Mouse (Mus musculus) limb, embryonic 10.5 days (tissue): Measurements from ENCODE around the gene Slc25a28. TPM values are rescaled to one million over a fixed set of nuclear protein-coding genes. Genes with fewer than 3 reads are reported as not detected.
A peak's percentile ranks its signal among the peaks of the same experiment; 100 is the strongest.

Experiments
- DNase-seq: peaks from one replicate; pipeline ENCODE4 v3.0.0-alpha.2; 2017; ENCODE audit warnings: low spot score
- H3K27ac ChIP-seq: fragments of 300-500 bp; sonication (generic); 2 replicates; pipeline ENCODE4 v1.5.1; 2016; ENCODE audit warnings: mild to moderate bottlenecking
- H3K27me3 ChIP-seq: fragments of 300-500 bp; sonication (generic); 2 replicates; pipeline ENCODE4 v1.6.1; 2016; ENCODE audit warnings: low read depth, mild to moderate bottlenecking; ENCODE audit not compliant: poor library complexity, severe bottlenecking
- H3K36me3 ChIP-seq: fragments of 300-500 bp; sonication (generic); 2 replicates; pipeline ENCODE4 v1.6.1; 2016; ENCODE audit warnings: mild to moderate bottlenecking, moderate library complexity
- H3K4me1 ChIP-seq: fragments of 300-500 bp; sonication (generic); 2 replicates; pipeline ENCODE4 v1.6.1; 2016
- H3K4me3 ChIP-seq: fragments of 300-500 bp; sonication (generic); 2 replicates; pipeline ENCODE4 v1.5.1; 2016; ENCODE audit warnings: mild to moderate bottlenecking, moderate library complexity
- H3K9me3 ChIP-seq: fragments of 300-500 bp; sonication (generic); replicated peaks from 2 replicates; pipeline ENCODE4 v1.6.1; 2016; ENCODE audit warnings: mild to moderate bottlenecking
- WGBS: fragments of 180-500 bp; shearing (Covaris S2); methylation state at CpG from one replicate; pipeline ENCODE4 v1.1.7; 2016; 5-methylcytosine and 5-hydroxymethylcytosine counted together
- polyA plus RNA-seq: library from polyadenylated mRNA; unstranded; fragments of >200 nt; fragmentation: Nextera tagmentation; extraction: Ambion mirVana; gene quantifications from 2 replicates; pipeline ENCODE4 v1.2.1, GENCODE M21; 2016

The Slc25a28 gene
- polyA plus RNA-seq, 1 experiment from 2014 or later, result 12.7 TPM

DNA sequence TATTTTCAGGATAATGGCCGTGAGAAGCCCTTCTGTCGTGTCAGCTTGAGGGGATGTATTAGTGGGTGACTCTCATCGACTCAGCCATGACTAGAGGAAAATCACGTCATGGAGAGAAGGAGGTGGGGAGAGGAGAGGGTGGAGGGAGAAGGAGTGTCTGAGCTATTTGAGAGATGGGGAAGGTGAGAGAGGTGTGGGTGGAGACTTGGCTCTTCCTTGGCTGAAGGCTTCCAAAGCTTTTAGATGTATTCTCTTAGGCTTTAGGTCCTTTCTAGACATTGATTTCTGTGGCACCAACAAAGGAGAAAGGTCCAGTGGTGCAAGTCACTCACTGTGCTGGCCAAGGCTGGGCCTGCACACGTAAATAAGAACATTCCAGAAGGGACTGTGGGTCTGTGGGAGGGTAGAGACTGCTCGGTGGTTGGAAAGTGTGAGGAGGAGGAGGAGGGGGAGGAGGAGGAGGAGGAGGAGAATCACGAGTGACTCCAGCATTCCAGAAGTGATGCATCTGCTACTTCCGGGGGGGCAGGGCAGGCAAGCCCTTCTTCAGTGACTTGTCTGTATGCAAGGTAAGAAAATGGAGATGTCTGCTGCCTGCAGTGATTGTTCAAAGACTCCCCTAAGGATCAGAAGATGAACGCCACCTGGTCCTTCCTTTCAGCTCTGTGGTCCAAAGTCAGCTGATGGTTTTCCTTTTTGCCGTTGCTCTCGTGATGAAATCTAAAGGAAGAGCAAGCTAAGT, 24.5 kb upstream of the Slc25a28 start:
- Histone ChIP-seq H3K9me3 (no peaks in the 10 kb centered on the region), H3K27me3 (no peaks in the 10 kb centered on the region), H3K4me1 (0 out of 2 replicates have a peak, but pooled peaks cover 5% of the 10 kb centered on the region), H3K4me3 (no peak overlapping the region), H3K36me3 (peaks cover 53% of the 10 kb centered on the region), H3K27ac (no peak overlapping the region)
- no peak for DNase-seq
- 72% methylated on average over 11 of the region's 11 CpGs for WGBS

DNA sequence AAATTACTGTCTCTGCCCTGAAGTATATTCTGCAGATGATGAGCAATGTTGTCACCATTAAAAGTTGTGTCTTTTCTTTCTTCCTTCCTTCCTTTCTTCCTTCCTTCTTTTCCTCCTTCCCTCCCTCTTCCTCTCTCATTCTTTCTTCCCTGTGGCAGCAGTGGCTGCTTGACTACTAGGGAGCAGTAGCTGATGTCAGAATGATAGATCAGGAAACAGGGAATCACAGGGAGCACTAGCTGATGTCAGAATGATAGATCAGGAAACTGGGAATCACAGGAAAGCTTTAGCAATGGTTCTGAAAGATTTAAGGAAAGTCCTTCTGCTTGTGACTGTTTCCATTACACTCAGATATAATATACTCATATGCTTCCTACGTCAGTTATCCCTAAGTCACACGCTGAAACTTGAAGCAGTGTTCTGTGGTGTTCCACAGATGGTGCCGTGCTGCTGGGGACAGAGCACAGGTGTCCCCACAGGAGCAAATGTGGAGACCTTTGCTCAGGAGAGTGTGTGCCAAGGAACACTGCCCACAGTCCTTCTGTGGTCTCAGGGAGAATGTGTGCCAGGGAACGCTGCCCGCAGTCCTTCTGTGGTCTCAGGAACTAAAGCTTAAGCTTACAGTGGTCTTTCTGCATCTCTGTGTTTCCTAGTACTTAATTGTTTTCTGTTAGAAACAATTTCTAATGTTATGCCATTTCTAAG, 23.1 kb upstream of the Slc25a28 start:
- Histone ChIP-seq H3K36me3 (peaks cover 47% of the 10 kb centered on the region), H3K27me3 (no peaks in the 10 kb centered on the region), H3K27ac (no peak overlapping the region), H3K4me1 (0 out of 2 replicates have a peak, but pooled peaks cover 5% of the 10 kb centered on the region), H3K9me3 (no peaks in the 10 kb centered on the region), H3K4me3 (no peak overlapping the region)
- DNase-seq, result no peak
- 93% methylated on average over 5 of the region's 5 CpGs for WGBS

DNA sequence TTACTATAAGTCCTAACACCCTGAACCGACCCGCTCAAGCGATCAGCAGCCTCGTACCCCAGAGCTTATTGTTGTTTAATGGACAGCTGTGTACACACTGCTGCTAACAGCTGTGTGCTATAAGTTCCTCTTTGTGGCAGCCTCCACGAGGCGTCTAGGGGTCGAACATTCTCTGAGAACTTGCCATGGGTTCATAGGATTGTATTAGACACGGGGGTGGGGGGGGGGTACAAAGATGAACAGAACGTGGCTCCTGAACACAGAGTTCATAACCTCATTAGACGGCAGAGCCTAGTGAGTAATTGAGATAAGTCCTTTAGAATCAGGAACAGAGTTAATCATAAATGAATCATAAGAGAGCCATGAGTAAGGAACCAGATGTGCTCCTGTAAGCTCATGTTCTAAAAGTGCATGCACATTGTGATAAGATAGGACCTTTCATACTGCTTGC, 20.9 kb upstream of the Slc25a28 start:
- WGBS, result 87% methylated on average over 10 of the region's 10 CpGs
- no peak overlapping the region for H3K27ac ChIP-seq

GRCm38 (mm10) chr19:43692815-43693214, 18.1 kb upstream of the Slc25a28 start:
- H3K27me3 ChIP-seq, result peaks cover 8% of the 10 kb centered on the region; the same call in 1 of the 2 replicates
- WGBS, result 90% methylated on average over 14 of the region's 14 CpGs
- H3K27ac ChIP-seq, result no peak overlapping the region
- no peaks in the 10 kb centered on the region for H3K9me3 ChIP-seq
- peaks cover 28% of the 10 kb centered on the region for H3K36me3 ChIP-seq
- peaks cover 21% of the 10 kb centered on the region for H3K4me1 ChIP-seq
- H3K4me3 ChIP-seq, result no peak overlapping the region
- DNase-seq, result no peak

More for the DNA sequence above, 20.9 kb upstream of the Slc25a28 start:
- H3K4me1 ChIP-seq, result peaks cover 8% of the 10 kb centered on the region
- no peaks in the 10 kb centered on the region for H3K27me3 ChIP-seq
- H3K36me3 ChIP-seq, result peaks cover 42% of the 10 kb centered on the region
- no peak for DNase-seq
- no peaks in the 10 kb centered on the region for H3K9me3 ChIP-seq
- H3K4me3 ChIP-seq, result no peak overlapping the region

GRCm38 (mm10) chr19:43689419-43690246, 15.0 kb upstream of the Slc25a28 start, which contains the start of gene Entpd7:
Gene Entpd7, plus strand, starts transcription at chr19:43689672.
- Histone ChIP-seq H3K4me1 (peaks cover 17% of the 10 kb centered on the region), H3K27me3 (peaks cover 10% of the 10 kb centered on the region; the same call in 1 of the 2 replicates), H3K27ac (peak within 1 kb of the TSS; percentile 82), H3K36me3 (peaks cover 20% of the 10 kb centered on the region), H3K9me3 (no peaks in the 10 kb centered on the region), H3K4me3 (peak within 1 kb of the TSS; percentile 73)
- under 1% methylated on average over 60 of the region's 60 CpGs for WGBS
- DNase-seq, result peak; percentile 95

GRCm38 (mm10) chr19:43681541-43681940, 6.9 kb upstream of the Slc25a28 start:
- H3K36me3 ChIP-seq, result no peaks in the 10 kb centered on the region
- no peaks in the 10 kb centered on the region for H3K9me3 ChIP-seq
- 91% methylated on average over 4 of the region's 4 CpGs for WGBS
- H3K27me3 ChIP-seq, result peaks cover 11% of the 10 kb centered on the region
- H3K4me1 ChIP-seq, result peaks cover 2% of the 10 kb centered on the region; the same call in 1 of the 2 replicates
- DNase-seq, result no peak
- H3K4me3 ChIP-seq, result no peak overlapping the region
- H3K27ac ChIP-seq, result no peak overlapping the region

GRCm38 (mm10) chr19:43679474-43679981, 4.8 kb upstream of the Slc25a28 start:
- no peaks in the 10 kb centered on the region for H3K9me3 ChIP-seq
- no peak overlapping the region for H3K27ac ChIP-seq
- DNase-seq, result no peak
- H3K36me3 ChIP-seq, result no peaks in the 10 kb centered on the region
- H3K4me3 ChIP-seq, result no peak overlapping the region
- peaks cover 13% of the 10 kb centered on the region for H3K27me3 ChIP-seq
- WGBS, result 86% methylated on average over 10 of the region's 10 CpGs
- peaks cover 13% of the 10 kb centered on the region for H3K4me1 ChIP-seq

DNA sequence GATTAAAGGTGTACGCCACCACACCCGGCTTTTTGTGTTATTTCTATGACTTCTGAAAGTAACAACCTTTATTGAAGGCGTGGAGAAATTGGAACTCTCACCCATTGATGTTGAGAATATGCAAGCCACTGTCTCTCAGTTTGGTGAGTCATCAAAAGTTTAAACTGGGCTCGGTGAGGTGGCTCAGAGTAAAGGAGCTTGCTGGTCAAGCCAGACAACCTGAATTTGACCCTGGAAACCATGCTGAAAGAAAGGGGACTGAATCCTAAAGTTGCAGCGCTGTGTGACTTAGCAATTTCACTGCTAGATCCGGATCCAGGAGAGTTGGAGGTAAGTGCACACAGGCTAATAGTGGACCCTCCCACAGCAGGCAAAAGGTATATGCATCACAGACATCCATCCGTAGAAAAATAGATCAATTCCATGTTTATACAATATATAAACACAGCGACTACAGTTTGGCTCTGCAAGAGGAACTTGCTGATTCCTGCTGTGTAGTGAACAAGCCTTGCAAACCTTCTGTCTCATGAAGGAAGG, 3.9 kb upstream of the Slc25a28 start:
- Histone ChIP-seq H3K27ac (no peak overlapping the region), H3K4me3 (no peak overlapping the region), H3K27me3 (peaks cover 13% of the 10 kb centered on the region), H3K9me3 (no peaks in the 10 kb centered on the region), H3K36me3 (no peaks in the 10 kb centered on the region), H3K4me1 (peaks cover 22% of the 10 kb centered on the region)
- DNase-seq, result no peak
- 86% methylated on average over 8 of the region's 8 CpGs for WGBS

GRCm38 (mm10) chr19:43675525-43676400, 1.1 kb upstream of the Slc25a28 start:
- H3K27ac ChIP-seq, result peak overlapping the region; percentile 96
- peak overlapping the region; percentile 97 for H3K4me3 ChIP-seq
- no peaks in the 10 kb centered on the region for H3K9me3 ChIP-seq
- H3K27me3 ChIP-seq, result peaks cover 13% of the 10 kb centered on the region
- 4% methylated on average over 43 of the region's 43 CpGs for WGBS
- H3K4me1 ChIP-seq, result peaks cover 31% of the 10 kb centered on the region
- H3K36me3 ChIP-seq, result no peaks in the 10 kb centered on the region
- no peak for DNase-seq

DNA sequence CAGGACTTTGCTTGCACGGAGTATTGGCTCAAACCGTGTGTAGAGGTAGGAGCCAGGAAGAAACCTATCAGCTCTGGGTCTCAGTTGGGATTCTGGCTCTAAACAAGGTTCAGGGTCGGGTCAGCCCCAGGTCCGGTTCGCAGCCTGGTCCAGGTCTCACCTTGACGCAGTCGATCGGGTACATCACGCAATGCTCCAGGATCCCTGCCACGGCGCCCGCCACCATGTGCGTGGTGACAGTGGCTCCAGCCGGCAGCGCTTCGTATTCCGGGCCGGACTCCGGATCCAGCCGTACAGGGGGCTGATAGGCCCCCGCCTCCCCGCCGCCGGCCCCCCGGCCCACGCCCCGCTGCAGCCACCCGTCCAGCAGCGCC, 378 bp downstream of the Slc25a28 start:
- under 1% methylated on average over 29 of the region's 29 CpGs for WGBS
- Histone ChIP-seq H3K4me1 (peaks cover 31% of the 10 kb centered on the region), H3K27ac (peak overlapping the region; percentile 96), H3K36me3 (no peaks in the 10 kb centered on the region), H3K4me3 (peak overlapping the region; percentile 97), H3K27me3 (peaks cover 13% of the 10 kb centered on the region), H3K9me3 (no peaks in the 10 kb centered on the region)
- DNase-seq, result no peak

DNA sequence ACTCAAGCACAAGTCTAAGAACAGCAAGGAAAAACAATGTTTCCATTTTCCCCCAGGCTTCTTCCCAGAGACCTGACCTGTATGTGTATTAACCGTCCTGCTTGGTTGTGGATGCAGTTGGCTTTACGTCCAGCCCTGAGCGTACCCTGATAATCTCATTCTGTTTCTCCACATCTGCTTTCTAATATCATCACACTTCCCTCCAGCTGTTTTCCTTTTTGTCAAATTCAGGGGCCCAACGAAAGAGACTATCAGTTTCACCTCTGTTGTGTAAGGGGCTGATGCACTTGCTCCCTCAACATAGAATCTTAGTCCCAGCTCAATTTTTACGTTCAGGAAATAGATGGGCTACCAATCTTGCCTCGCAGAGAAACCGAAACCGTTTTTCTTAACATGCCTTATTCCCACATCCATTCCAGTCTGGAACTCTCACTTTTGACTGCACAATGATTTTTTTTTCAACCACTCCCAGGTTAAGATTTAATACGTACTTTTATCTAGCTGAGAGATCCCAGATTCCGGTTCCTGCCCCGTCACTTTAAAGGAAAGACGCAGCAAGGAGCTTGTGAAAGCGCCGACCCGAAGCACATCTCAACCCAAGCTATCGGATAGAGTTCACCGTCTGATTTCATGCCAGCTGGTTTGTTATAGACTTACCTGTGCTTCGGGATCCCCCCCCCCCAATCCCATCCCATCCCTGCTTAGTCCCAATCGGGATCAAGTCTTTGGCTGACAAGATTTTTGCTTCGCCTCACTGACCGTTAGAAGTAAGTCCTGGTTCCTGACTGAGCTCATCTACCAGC, 967 bp downstream of the Slc25a28 start:
- WGBS, result 13% methylated on average over 21 of the region's 21 CpGs
- H3K9me3 ChIP-seq, result no peaks in the 10 kb centered on the region
- H3K27ac ChIP-seq, result peak overlapping the region; percentile 96
- peak overlapping the region; percentile 97 for H3K4me3 ChIP-seq
- no peak for DNase-seq
- peaks cover 31% of the 10 kb centered on the region for H3K4me1 ChIP-seq
- no peaks in the 10 kb centered on the region for H3K36me3 ChIP-seq
- peaks cover 13% of the 10 kb centered on the region for H3K27me3 ChIP-seq
